Mouse (Mus musculus): Measurements from ENCODE around the gene Sorbs2. TPM values are rescaled to one million over a fixed set of nuclear protein-coding genes. Genes with fewer than 3 reads are reported as not detected.

The Sorbs2 gene
- polyA plus RNA-seq, 1 experiment from 2014 or later, result 81.5 TPM

DNA sequence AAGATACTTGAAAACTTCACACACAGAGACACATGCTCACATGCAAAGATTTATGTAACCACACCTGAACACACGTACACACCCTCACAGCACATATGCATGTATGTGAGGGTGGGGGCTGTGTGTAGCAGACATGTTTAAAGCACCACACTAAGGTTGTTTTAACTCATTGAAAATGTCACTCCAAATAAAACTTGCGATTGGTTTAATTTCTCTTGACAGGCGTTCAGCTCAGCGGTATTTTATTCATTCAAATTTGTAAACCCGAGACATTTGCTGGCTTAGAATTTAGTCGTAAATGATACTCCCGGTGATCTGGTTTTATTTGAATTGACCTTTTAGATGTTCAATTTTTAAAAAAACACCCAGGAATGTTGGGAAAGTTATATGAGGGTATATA lies 158.6 kb downstream of the Sorbs2 start:
- H3K4me2 ChIP-seq (ENCODE audit: low read length), result no peak overlapping the region
- no peaks in the 10 kb centered on the region for H3K36me3 ChIP-seq (ENCODE audit: control insufficient read depth, insufficient read depth, low read length)
- H3K27me3 ChIP-seq (ENCODE audit: control insufficient read depth, insufficient read depth, low read length), result no peaks in the 10 kb centered on the region
- no peak overlapping the region for H3K27ac ChIP-seq (replicated peaks; ENCODE audit: low read depth, low read length)
- no peak overlapping the region for H3K9ac ChIP-seq (replicated peaks; ENCODE audit: low read length)
- 36% methylated on average over 7 of the region's 7 CpGs for WGBS
- no peaks in the 10 kb centered on the region for H3K9me3 ChIP-seq (ENCODE audit: control insufficient read depth, low read length)
- H3K4me3 ChIP-seq (replicated peaks; ENCODE audit: low read depth, low read length), result no peak overlapping the region
- no peaks in the 10 kb centered on the region for H3K4me1 ChIP-seq (ENCODE audit: control insufficient read depth, insufficient read depth, low read length)
- no peak for DNase-seq
- no peak for ATAC-seq (ENCODE audit: low FRiP score, low TSS enrichment)

DNA sequence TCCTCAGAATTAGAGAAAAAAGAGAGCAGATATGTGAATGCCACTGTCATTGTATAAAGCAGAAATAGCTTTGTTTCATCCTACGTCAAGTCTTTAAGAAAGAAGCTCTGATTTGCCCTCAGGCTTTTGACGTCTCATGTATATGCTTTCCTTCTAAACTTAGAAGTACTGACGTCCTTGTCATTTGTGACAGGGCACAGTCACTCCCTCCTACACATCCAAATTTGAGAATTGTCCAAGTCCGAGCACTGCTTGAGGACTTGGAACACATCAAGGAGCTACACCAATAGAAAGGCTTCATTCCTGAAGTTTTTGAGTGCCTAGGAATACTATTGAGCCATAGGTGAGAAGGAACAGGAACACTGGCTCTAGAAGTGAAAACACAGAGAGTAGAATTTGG lies 165.6 kb downstream of the Sorbs2 start:
- Histone ChIP-seq H3K36me3 (ENCODE audit: control insufficient read depth, insufficient read depth, low read length) (no peaks in the 10 kb centered on the region), H3K27ac (replicated peaks; ENCODE audit: low read depth, low read length) (no peak overlapping the region), H3K9ac (replicated peaks; ENCODE audit: low read length) (no peak overlapping the region), H3K27me3 (ENCODE audit: control insufficient read depth, insufficient read depth, low read length) (no peaks in the 10 kb centered on the region), H3K4me3 (replicated peaks; ENCODE audit: low read depth, low read length) (no peak overlapping the region), H3K9me3 (ENCODE audit: control insufficient read depth, low read length) (no peaks in the 10 kb centered on the region), H3K4me2 (ENCODE audit: low read length) (no peak overlapping the region), H3K4me1 (ENCODE audit: control insufficient read depth, insufficient read depth, low read length) (peaks cover 4% of the 10 kb centered on the region; the same call in 1 of the 2 replicates)
- ATAC-seq (ENCODE audit: low FRiP score, low TSS enrichment) (no peak), DNase-seq (no peak)
- WGBS, result 82% methylated on average over 4 of the region's 4 CpGs

DNA sequence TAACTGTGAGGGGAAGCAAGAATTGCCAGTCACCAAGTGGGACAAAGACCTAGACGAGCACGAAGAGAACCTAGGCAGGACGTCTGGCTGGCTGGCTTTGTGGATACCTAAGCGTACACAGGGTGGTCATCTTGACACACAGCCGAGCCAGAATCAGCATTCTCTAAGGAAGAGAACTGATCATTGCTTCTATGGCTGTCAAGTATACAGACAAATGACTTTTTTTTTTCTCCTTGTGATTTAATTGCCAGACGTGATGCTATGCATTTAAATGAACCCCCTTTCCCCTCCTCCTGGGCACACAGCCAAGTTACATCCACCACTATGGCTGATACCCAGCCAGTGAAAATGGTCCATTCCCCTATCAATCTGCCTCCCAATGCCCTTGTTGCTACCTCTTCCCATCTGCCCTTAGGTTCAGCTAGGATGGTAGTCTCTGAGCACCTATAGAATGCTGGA lies 168.3 kb downstream of the Sorbs2 start:
- 29% methylated on average over 6 of the region's 6 CpGs for WGBS
- Histone ChIP-seq H3K4me3 (replicated peaks; ENCODE audit: low read depth, low read length) (no peak overlapping the region), H3K4me1 (ENCODE audit: control insufficient read depth, insufficient read depth, low read length) (peaks cover 4% of the 10 kb centered on the region; the same call in 1 of the 2 replicates), H3K27ac (replicated peaks; ENCODE audit: low read depth, low read length) (peak overlapping the region; percentile 32; the same call in 1 of the 2 replicates), H3K4me2 (ENCODE audit: low read length) (no peak overlapping the region), H3K9me3 (ENCODE audit: control insufficient read depth, low read length) (no peaks in the 10 kb centered on the region), H3K36me3 (ENCODE audit: control insufficient read depth, insufficient read depth, low read length) (no peaks in the 10 kb centered on the region), H3K27me3 (ENCODE audit: control insufficient read depth, insufficient read depth, low read length) (no peaks in the 10 kb centered on the region), H3K9ac (replicated peaks; ENCODE audit: low read length) (no peak overlapping the region)
- peak; percentile 53; the same call in 1 of the 2 replicates for ATAC-seq (ENCODE audit: low FRiP score, low TSS enrichment)
- peak; percentile 83 for DNase-seq

DNA sequence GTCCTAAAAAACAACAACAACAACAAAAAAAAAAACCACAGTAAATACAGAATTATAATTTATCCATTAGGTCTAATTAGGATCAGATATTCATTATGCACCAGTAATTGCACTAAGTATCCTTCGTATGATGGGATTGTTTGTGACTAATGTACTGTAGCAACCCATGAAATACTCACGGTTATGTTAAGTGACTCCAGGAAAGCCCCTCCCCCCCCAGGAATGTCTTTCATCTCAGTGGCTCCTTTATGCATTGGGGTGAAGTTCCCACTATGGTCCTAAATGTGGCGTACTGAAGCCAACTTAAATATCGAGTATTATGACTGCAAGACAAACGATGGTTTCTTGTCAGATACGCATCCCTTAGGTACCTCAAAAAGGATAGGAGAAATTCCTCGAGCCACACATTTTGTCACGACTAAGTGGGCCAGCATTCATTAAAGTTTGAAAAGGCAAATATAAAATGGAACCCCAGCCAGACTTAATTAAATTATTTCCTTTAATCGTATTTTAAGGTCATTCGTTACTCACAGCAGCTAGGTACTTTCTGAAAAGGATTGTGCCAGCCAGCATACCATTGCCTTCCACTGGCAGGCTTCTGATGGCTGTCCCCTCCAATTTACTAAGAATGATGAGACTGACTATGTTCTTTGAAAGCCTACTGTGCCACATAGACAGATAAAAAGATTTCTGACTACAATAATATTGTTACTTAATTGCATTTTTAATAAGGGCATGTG lies 169.7 kb downstream of the Sorbs2 start:
- WGBS, result 31% methylated on average over 10 of the region's 10 CpGs
- no peak; the same call in 1 of the 2 replicates for ATAC-seq (ENCODE audit: low FRiP score, low TSS enrichment)
- DNase-seq, result peak; percentile 39
- Histone ChIP-seq H3K4me2 (ENCODE audit: low read length) (no peak overlapping the region), H3K9me3 (ENCODE audit: control insufficient read depth, low read length) (no peaks in the 10 kb centered on the region), H3K4me3 (replicated peaks; ENCODE audit: low read depth, low read length) (no peak overlapping the region), H3K27ac (replicated peaks; ENCODE audit: low read depth, low read length) (no peak overlapping the region), H3K9ac (replicated peaks; ENCODE audit: low read length) (no peak overlapping the region), H3K36me3 (ENCODE audit: control insufficient read depth, insufficient read depth, low read length) (no peaks in the 10 kb centered on the region), H3K4me1 (ENCODE audit: control insufficient read depth, insufficient read depth, low read length) (peaks cover 4% of the 10 kb centered on the region; the same call in 1 of the 2 replicates), H3K27me3 (ENCODE audit: control insufficient read depth, insufficient read depth, low read length) (no peaks in the 10 kb centered on the region)

DNA sequence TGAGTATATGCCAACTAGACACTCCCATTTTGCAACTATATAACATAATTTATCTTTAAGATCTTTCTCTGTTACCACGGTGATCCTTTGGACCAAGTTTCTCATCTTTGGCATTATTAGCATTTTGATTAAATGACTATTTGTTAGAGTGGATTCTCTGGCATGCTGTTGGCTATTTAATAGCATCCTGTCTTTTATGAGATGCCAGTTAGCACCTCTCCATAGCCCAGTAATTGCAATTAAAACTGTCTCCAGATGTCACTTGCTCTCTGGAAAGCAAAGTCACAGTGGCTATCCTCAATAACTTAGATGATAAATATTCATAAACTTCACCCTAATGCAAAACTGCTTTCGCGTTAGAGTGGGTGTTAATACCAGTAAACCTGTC lies 170.3 kb downstream of the Sorbs2 start:
- Histone ChIP-seq H3K27ac (replicated peaks; ENCODE audit: low read depth, low read length) (no peak overlapping the region), H3K9me3 (ENCODE audit: control insufficient read depth, low read length) (no peaks in the 10 kb centered on the region), H3K4me1 (ENCODE audit: control insufficient read depth, insufficient read depth, low read length) (peaks cover 6% of the 10 kb centered on the region; the same call in 1 of the 2 replicates), H3K27me3 (ENCODE audit: control insufficient read depth, insufficient read depth, low read length) (no peaks in the 10 kb centered on the region), H3K36me3 (ENCODE audit: control insufficient read depth, insufficient read depth, low read length) (no peaks in the 10 kb centered on the region), H3K4me2 (ENCODE audit: low read length) (no peak overlapping the region), H3K4me3 (replicated peaks; ENCODE audit: low read depth, low read length) (no peak overlapping the region), H3K9ac (replicated peaks; ENCODE audit: low read length) (no peak overlapping the region)
- ATAC-seq (ENCODE audit: low FRiP score, low TSS enrichment) (no peak), DNase-seq (no peak)
- WGBS, result 60% methylated on average over 3 of the region's 3 CpGs

DNA sequence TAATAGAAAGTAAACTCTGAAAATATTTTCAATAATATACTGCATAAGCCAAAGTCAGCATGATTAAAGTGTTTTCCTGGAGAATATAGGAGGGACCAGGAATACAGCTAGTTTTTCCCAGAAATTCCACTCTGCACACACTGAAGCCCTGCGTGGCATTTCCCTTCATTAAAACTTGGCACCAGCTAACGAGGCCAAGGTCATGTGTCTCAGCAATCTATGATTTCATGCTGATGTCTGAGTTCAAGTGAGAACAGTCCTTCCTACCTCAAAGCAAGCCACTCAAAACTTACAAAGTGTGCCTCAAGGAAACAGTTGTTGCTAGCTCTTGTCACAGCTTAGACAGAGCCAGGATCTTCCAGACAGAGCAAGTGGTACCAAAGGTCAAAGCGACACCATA lies 173.6 kb downstream of the Sorbs2 start:
- no peak for DNase-seq
- no peak overlapping the region for H3K4me3 ChIP-seq (replicated peaks; ENCODE audit: low read depth, low read length)
- 91% methylated on average over 3 of the region's 3 CpGs for WGBS

DNA sequence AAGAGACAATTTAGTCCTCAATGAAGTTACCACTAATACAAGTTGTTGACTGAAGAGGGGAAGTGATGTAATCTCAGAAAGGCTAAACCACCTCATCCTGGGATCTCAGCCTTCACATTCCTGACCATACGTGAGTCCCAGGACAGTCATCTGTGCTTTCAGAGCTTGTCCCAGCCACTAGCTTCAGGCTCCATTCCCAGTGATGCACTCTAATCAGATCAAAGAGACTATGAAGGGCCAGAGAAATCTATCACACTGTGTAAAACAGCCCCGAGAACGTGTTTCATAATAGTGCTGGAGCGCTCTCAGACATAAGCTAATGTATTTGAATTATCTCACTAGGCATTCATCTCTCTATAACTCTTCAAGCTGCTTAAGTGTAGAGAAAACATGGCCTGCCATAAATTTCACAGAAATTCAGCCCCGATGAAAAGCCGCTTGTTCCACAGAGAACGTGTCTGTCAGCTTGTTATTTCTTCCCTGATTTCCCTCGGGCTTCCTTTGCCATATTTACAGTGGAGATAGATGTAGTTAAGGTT lies 175.3 kb downstream of the Sorbs2 start:
- H3K36me3 ChIP-seq (ENCODE audit: control insufficient read depth, insufficient read depth, low read length), result no peaks in the 10 kb centered on the region
- no peak overlapping the region for H3K27ac ChIP-seq (replicated peaks; ENCODE audit: low read depth, low read length)
- DNase-seq, result peak; percentile 45
- H3K4me2 ChIP-seq (ENCODE audit: low read length), result no peak overlapping the region
- WGBS, result 66% methylated on average over 8 of the region's 8 CpGs
- no peak for ATAC-seq (ENCODE audit: low FRiP score, low TSS enrichment)
- no peak overlapping the region for H3K9ac ChIP-seq (replicated peaks; ENCODE audit: low read length)
- H3K9me3 ChIP-seq (ENCODE audit: control insufficient read depth, low read length), result no peaks in the 10 kb centered on the region
- no peaks in the 10 kb centered on the region for H3K27me3 ChIP-seq (ENCODE audit: control insufficient read depth, insufficient read depth, low read length)
- no peak overlapping the region for H3K4me3 ChIP-seq (replicated peaks; ENCODE audit: low read depth, low read length)
- H3K4me1 ChIP-seq (ENCODE audit: control insufficient read depth, insufficient read depth, low read length), result peaks cover 11% of the 10 kb centered on the region

More for the DNA sequence above, 173.6 kb downstream of the Sorbs2 start:
- Histone ChIP-seq H3K27me3 (ENCODE audit: control insufficient read depth, insufficient read depth, low read length) (no peaks in the 10 kb centered on the region), H3K9me3 (ENCODE audit: control insufficient read depth, low read length) (no peaks in the 10 kb centered on the region), H3K9ac (replicated peaks; ENCODE audit: low read length) (no peak overlapping the region), H3K4me1 (ENCODE audit: control insufficient read depth, insufficient read depth, low read length) (peaks cover 6% of the 10 kb centered on the region; the same call in 1 of the 2 replicates), H3K36me3 (ENCODE audit: control insufficient read depth, insufficient read depth, low read length) (no peaks in the 10 kb centered on the region), H3K4me2 (ENCODE audit: low read length) (no peak overlapping the region), H3K27ac (replicated peaks; ENCODE audit: low read depth, low read length) (no peak overlapping the region)
- ATAC-seq (ENCODE audit: low FRiP score, low TSS enrichment), result no peak

DNA sequence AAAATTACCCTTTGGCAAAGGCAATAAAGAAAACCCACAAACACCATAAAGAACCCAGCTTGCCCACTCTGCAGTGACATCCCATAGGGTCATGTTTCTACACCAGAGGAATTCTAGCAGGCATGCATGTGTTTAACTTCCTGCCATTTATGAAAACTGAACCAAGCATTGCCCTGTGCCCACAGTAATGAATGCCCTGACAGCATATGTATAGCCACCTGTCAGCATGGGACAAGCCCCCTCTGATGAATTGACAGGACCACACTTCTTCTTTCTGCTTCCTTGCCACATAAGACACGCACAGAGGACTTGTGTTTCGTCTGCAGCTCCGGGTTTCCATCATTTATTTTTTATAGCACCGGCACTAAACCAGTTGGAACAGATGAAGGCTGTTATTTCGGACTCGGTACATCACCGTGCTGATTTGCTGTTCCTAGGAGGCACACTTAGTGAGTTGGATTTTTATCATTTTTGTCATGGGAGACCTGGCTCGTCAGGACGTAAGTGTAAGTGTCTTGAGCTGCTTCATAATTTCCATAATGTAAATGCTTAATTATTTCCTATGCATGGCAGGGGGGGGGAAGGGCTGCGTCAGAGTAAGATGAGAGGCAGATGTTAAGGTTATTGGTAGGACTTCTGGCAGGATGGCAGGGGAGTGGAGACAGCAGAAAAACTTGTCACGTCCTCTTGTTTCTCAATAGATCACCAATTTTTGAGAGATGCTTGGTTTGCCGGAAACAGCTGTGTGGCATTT lies 180.5 kb downstream of the Sorbs2 start:
- DNase-seq (no peak), ATAC-seq (ENCODE audit: low FRiP score, low TSS enrichment) (no peak)
- Histone ChIP-seq H3K36me3 (ENCODE audit: control insufficient read depth, insufficient read depth, low read length) (no peaks in the 10 kb centered on the region), H3K27ac (replicated peaks; ENCODE audit: low read depth, low read length) (0 out of 2 replicates have a peak overlapping the region, but pooled peaks have one; percentile 4), H3K27me3 (ENCODE audit: control insufficient read depth, insufficient read depth, low read length) (no peaks in the 10 kb centered on the region), H3K4me3 (replicated peaks; ENCODE audit: low read depth, low read length) (no peak overlapping the region), H3K9ac (replicated peaks; ENCODE audit: low read length) (no peak overlapping the region), H3K4me1 (ENCODE audit: control insufficient read depth, insufficient read depth, low read length) (peaks cover 6% of the 10 kb centered on the region), H3K4me2 (ENCODE audit: low read length) (no peak overlapping the region), H3K9me3 (ENCODE audit: control insufficient read depth, low read length) (0 out of 2 replicates have a peak, but pooled peaks cover 5% of the 10 kb centered on the region)
- 57% methylated on average over 12 of the region's 12 CpGs for WGBS

Data from midbrain, embryonic 14.5 days (tissue).